In the genomic region with DNA sequence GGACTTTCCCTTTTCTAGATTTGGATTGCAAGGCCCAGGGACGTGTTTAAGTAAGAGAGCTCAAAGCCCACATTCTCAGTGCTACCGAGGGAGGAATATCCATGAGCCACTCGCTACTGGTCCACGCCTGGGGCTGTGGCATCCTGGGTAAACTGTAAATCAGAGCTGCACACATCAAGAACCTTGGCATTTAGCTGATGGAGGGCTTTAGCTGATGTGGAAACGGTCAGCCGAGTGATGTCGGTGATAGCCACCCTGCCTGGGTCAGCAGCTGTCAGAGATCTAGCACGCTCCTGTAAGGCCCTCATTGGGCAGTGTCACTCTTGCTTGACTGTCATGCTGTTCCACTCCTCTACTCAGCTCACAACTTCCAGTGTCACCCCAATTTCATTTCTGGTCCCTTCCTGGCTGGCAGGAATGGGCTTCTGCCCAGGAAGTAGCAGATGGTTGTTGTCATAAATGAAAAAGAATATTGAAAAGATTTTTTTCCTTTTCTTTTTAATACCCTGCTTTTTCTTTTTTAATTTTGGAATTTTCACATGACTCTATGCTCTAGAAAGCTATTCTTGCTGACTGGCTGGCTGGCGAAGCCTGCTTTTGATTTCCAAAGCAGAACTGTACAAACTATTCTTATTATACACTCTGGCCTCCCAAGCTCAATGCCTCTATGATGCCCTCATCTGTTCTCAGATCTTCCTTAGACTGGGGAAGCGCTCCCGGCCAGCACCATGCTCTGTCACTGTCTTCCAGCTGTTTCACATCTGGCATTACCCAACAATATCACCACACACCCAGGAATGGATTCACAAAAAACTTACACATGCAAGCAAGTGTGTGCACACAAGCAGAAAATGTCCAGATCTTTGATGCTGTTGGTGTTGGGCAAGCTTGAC, we compare ENCODE assay signal across 31 mouse cellular contexts. TPM values are rescaled to one million over a fixed set of nuclear protein-coding genes. Genes with fewer than 3 reads are reported as not detected.
DNase-seq lines count a peak whose midpoint lies in the region; ATAC-seq and TF ChIP-seq lines count a peak whose summit lies in the region.
"Had no signal": no experiment of that assay in that cellular context is flagged by ENCODE, and none has a peak within 500 bp of the region (broad histone marks: within the 10 kb centered on the region; RNA-seq: fewer than 3 reads in every experiment).

No protein-coding gene starts in this region.

- DNase-seq in adrenal gland, adult (ENCODE audit: inconsistent age in 2 of 2, low spot score in 1 of 2): peak; percentile 57 to 79
- DNase-seq in adrenal gland, postnatal 4 days (ENCODE audit: low spot score in 2 of 2): no peak
- DNase-seq in kidney, postnatal 25 days: no peak
- peak; percentile 37 for DNase-seq in NIH3T3 (ENCODE audit: low read depth)
- peak; percentile 49 to 61 for DNase-seq in adrenal gland, postnatal 36 days
- no peak for DNase-seq in cerebellum, adult 2 months
- DNase-seq in spleen, postnatal 14 days (ENCODE audit: low spot score in 2 of 2): no peak
- DNase-seq: cerebellum, adult 11-12 months; cerebellum, postnatal 25 days; liver; right cerebral cortex, adult 18-20 months; right cerebral cortex, postnatal 4 days; thymus, adult 2 months had no signal

- ATAC-seq in kidney, embryonic 15.5 days (replicated peaks; ENCODE audit: low FRiP score): no peak
- ATAC-seq: forebrain, embryonic 13.5 days; hindbrain, embryonic 16.5 days; intestine, embryonic 15.5 days had no signal

- no peaks in the 10 kb centered on the region for H3K36me3 ChIP-seq in kidney, embryonic 15.5 days
- H3K36me3 ChIP-seq: embryonic facial prominence, embryonic 13.5 days; heart, embryonic 10.5 days; hindbrain, embryonic 10.5 days; intestine, embryonic 15.5 days; limb, embryonic 10.5 days; neural tube, embryonic 15.5 days; stomach, embryonic 15.5 days had no signal

- no peak overlapping the region for H3K4me3 ChIP-seq in kidney, embryonic 15.5 days (replicated peaks)
- H3K4me3 ChIP-seq in cerebellum, adult 2 months (replicated peaks; ENCODE audit: insufficient read depth, low read depth, low read length): no peak overlapping the region
- H3K4me3 ChIP-seq: embryonic facial prominence, embryonic 13.5 days; erythroblast, embryonic 14.5 days; forebrain, embryonic 13.5 days; heart, embryonic 10.5 days; hindbrain, embryonic 10.5 days; intestine, embryonic 15.5 days; limb, embryonic 10.5 days; neural tube, embryonic 15.5 days; stomach, embryonic 15.5 days had no signal

- 61% methylated on average over 11 of the region's 11 CpGs for WGBS in kidney, embryonic 15.5 days
- WGBS in cerebellum, adult 2 months: 67% methylated on average over 11 of the region's 11 CpGs

- H3K4me2 ChIP-seq in kidney, embryonic 15.5 days: no peak overlapping the region
- H3K4me2 ChIP-seq: embryonic facial prominence, embryonic 13.5 days; forebrain, embryonic 13.5 days; intestine, embryonic 15.5 days; midbrain, embryonic 11.5 days; neural tube, embryonic 15.5 days; stomach, embryonic 15.5 days had no signal

- TF ChIP-seq POLR2A in cerebellum, adult 2 months (IDR thresholded peaks at IDR 0.05; ENCODE audit: borderline replicate concordance, insufficient read depth, low read length): no peak

- H3K4me1 ChIP-seq in kidney, embryonic 15.5 days: peaks cover 26% of the 10 kb centered on the region
- H3K4me1 ChIP-seq in cerebellum, adult 2 months (ENCODE audit: control insufficient read depth, insufficient read depth, low read length): no peaks in the 10 kb centered on the region
- H3K4me1 ChIP-seq: forebrain, embryonic 13.5 days; heart, embryonic 10.5 days; hindbrain, embryonic 10.5 days; intestine, embryonic 15.5 days; limb, embryonic 10.5 days; stomach, embryonic 15.5 days had no signal

- H3K27me3 ChIP-seq in kidney, embryonic 15.5 days: no peaks in the 10 kb centered on the region
- no peaks in the 10 kb centered on the region for H3K27me3 ChIP-seq in cerebellum, adult 2 months (ENCODE audit: control insufficient read depth, insufficient read depth, low read length)
- H3K27me3 ChIP-seq: embryonic facial prominence, embryonic 13.5 days; forebrain, embryonic 13.5 days; intestine, embryonic 15.5 days; neural tube, embryonic 15.5 days; stomach, embryonic 15.5 days had no signal

- TF ChIP-seq CTCF in cerebellum, adult 2 months (IDR thresholded peaks at IDR 0.05; ENCODE audit: borderline replicate concordance, insufficient read depth, low read depth, low read length): no peak

- H3K27ac ChIP-seq in kidney, embryonic 15.5 days: peak overlapping the region; percentile 27; the same call in 1 of the 2 replicates
- no peak overlapping the region for H3K27ac ChIP-seq in cerebellum, adult 2 months (ENCODE audit: insufficient read depth, low read length)
- H3K27ac ChIP-seq: embryonic facial prominence, embryonic 13.5 days; forebrain, embryonic 13.5 days; heart, embryonic 10.5 days; hindbrain, embryonic 10.5 days; intestine, embryonic 15.5 days; limb, embryonic 10.5 days; neural tube, embryonic 15.5 days; stomach, embryonic 15.5 days had no signal

- no peaks in the 10 kb centered on the region for H3K9me3 ChIP-seq in kidney, embryonic 15.5 days (replicated peaks)
- H3K9me3 ChIP-seq: embryonic facial prominence, embryonic 13.5 days; forebrain, embryonic 13.5 days; heart, embryonic 10.5 days; hindbrain, embryonic 10.5 days; intestine, embryonic 15.5 days; limb, embryonic 10.5 days; neural tube, embryonic 15.5 days; stomach, embryonic 15.5 days had no signal

- H3K9ac ChIP-seq in kidney, embryonic 15.5 days: no peak overlapping the region
- H3K9ac ChIP-seq: embryonic facial prominence, embryonic 13.5 days; forebrain, embryonic 13.5 days; intestine, embryonic 15.5 days; neural tube, embryonic 15.5 days; stomach, embryonic 15.5 days had no signal

RNA-seq across cellular contexts. Expression of gene Pank3, which starts 12.6 kb away (rescaled TPM):
- 10 to 100 TPM; 57.1 to 58.9 TPM for total RNA-seq in adrenal gland, postnatal 4 days (2021)
- 14.0 and 14.1 TPM in 2 replicates for polyA plus RNA-seq in kidney, embryonic 15.5 days (2015; fragmentation: Nextera tagmentation; extraction: Ambion mirVana)
- 10 to 100 TPM; 78.7 to 86.4 TPM for total RNA-seq in adrenal gland, postnatal 36 days (2021)
- 22.8 and 24.2 TPM in 2 replicates for polyA plus RNA-seq in cerebellum, adult 2 months (2012; rRNA removed)

RNA-seq across cellular contexts. Expression of gene Fbll1, which starts 42.0 kb away (rescaled TPM):
- total RNA-seq in adrenal gland, postnatal 4 days (2021): 1 to 10 TPM; 1.2 to 2.7 TPM
- 0.13 and 0.14 TPM in 2 replicates for polyA plus RNA-seq in kidney, embryonic 15.5 days (2015; fragmentation: Nextera tagmentation; extraction: Ambion mirVana)
- total RNA-seq in adrenal gland, postnatal 36 days (2021): under 1 TPM in 1 of 2 experiments, not detected in 1; 0.46 TPM
- polyA plus RNA-seq in cerebellum, adult 2 months (2012; rRNA removed): 45.5 TPM in 2 replicates
- total RNA-seq: gastrocnemius, adult 8-10 months; megakaryocyte progenitor cell, adult 5-6 weeks had no signal
- polyA plus RNA-seq: erythroblast, embryonic 14.5 days; gonadal fat pad, adult 2 months; heart, embryonic 10.5 days; heart, embryonic 16.5 days; kidney, embryonic 16.5 days; limb, embryonic 10.5 days; liver, embryonic 16.5 days had no signal

Comparison
In these comparisons a context has a peak if more than half of its experiments do, and no peak if none do; other contexts are left out.
1. DNase-seq: peak in adrenal gland, adult (2 of 2), NIH3T3 (single experiment) and adrenal gland, postnatal 36 days (2 of 2); none in adrenal gland, postnatal 4 days (0 of 2), kidney, postnatal 25 days (0 of 2), cerebellum, adult 2 months (0 of 2) and spleen, postnatal 14 days (0 of 2).